Mouse (Mus musculus) heart, postnatal 14 days (tissue): ENCODE results near the gene Gtf3c6. TPM values are rescaled to one million over a fixed set of nuclear protein-coding genes. Genes with fewer than 3 reads are reported as not detected.
A peak's percentile ranks its signal among the peaks of the same experiment; 100 is the strongest.

ENCODE experiments used
- DNase-seq, 2 experiments: peaks; one replicate each; pipeline ENCODE4 v3.0.0; 2021 to 2022
- intact Hi-C: fragments of 180-260 bp; cut with DNase I; formaldehyde crosslinking; loops from one replicate; pipeline ENCODE4 v1.15.1; 2025
- total RNA-seq, 2 experiments: library from RNA; stranded (reverse); gene quantifications; 2 replicates each; pipeline ENCODE4 v1.2.3; 2021

Gene Gtf3c6
- total RNA-seq, 2 experiments from 2014 or later = 20.9 to 23.5 TPM

DNA sequence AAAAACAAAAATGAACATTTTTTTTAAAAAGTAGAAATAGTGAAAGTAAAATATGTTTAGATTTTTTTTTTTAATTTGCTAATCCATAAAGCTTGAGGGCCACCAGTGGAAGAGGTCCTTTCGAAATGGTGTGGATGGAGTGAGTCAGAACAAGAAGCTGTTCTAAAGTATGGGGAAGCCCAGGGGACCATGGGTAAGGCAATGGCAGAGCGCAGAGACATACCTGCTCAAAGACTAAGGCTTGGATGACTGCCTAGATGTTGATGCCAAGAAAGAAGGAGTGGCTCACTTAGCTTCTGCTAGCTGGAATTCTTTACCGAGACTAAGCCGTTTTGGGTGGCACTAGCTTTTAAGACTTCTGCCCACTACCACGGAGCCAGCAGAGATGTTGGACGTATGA, 4.3 kb upstream of the Gtf3c6 start:
- intact Hi-C loops = no loop called here
- no peak for DNase-seq

- intact Hi-C loops = no loop called here
Observed at GRCm38 (mm10) chr10:40260305-40260704, 2.4 kb upstream of the Gtf3c6 start.

DNA sequence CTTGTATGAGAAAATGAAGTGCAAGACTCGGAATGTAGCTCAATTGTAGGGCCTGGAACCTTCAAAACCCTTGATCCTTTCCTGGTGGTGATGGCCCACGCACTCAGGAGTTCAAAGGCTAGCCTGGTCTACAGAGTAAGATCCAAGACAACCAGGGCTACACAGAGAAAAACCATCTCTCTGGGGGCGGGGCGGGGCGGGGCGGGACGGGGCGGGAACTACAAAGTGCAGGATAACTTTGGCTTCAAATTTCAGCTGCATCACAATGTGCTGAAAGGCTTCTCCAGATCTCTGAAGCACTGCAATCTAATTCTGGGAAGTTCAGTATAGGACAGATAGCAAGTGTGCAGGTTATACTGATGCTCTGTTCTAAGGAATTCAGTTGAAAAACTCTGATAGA, 1.6 kb upstream of the Gtf3c6 start:
- intact Hi-C loops = loop anchor here (1.0 to 10.0 kb wide), 4 partner anchors 41 to 365 kb away; no protein-coding TSS in a partner anchor
- DNase-seq = no peak

More at GRCm38 (mm10) chr10:40260305-40260704, 2.4 kb upstream of the Gtf3c6 start:
- DNase-seq = no peak

DNA sequence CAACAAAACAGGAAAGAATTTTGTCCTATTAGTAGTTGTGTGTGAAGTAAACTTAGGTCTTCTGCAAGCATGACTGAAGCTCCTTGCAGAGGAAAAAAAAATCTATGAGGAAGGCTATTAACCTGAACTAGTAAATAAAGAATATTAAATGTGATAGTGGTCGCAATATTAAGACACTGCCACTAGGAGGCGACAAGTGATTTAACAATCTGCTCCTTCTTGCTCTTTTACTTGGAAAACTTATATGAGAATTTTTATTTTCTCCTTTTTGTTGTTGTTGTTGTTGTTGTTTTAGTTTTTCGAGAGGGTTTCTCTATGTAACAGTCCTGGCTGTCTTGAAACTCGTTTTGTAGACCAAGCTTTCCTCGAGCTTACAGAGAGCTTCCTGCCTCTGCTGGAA, 1.1 kb upstream of the Gtf3c6 start:
- intact Hi-C loops = loop anchor here (1.0 to 10.0 kb wide), 4 partner anchors 42 to 366 kb away; no protein-coding TSS in a partner anchor
- peak; percentile 38 to 60 for DNase-seq

DNA sequence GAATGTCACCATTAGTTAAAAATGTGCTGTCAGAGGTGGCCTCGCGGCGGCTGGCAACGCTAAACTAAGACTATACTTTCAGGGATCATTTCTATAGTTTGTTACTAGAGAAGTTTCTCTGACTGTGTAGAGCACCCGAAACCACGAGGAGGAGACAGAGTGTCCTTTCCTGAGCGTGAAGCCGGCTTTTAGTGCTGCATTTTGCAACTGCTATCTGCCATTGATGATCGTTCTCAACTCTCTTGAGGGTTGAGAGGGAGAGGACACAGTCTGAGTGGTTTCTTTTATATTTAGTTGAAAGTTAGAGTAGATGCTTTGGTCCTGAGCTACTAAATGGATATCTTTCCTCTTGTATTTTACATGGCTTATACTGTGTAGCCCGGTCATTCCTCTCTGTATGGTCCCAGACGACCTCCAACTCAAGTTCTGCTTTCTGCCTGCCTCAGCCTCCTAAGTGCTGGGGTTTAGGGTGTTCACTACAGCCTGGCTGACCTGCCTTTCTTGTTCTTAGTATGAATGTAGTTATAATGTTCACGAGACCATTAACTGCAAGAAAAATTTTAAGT, 576 bp upstream of the Gtf3c6 start:
- intact Hi-C loops = loop anchor here (2.0 to 10.0 kb wide), 3 partner anchors 42 to 366 kb away; no protein-coding TSS in a partner anchor
- peak; percentile 42 to 69 for DNase-seq

DNA sequence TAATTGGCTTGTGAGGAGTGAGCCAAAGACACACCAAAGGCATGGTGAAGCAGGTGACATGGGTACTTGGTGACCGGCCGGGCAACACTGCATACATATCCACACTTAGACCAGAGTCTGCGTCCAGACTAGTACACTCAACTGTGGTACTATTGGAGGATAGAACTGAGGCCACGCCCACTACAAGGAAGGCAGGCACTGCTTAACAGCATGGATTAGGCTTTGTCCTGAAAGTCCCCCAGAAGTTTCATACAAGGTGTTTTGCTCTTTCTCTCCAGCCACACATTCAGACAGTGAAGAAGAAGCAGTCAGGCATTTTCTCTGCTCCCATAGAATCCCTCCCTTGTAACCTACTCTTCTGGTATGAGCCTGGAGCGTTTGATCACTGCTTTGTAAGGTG, 1.2 kb downstream of the Gtf3c6 start:
- intact Hi-C loops = loop anchor here (10.0 kb wide), 1 partner anchor 368 kb away; no protein-coding TSS in a partner anchor
- peak; percentile 30 to 51 for DNase-seq

GRCm38 (mm10) chr10:40250969-40251368, 6.9 kb downstream of the Gtf3c6 start:
- no peak for DNase-seq
- intact Hi-C loops = loop anchor here (10.0 kb wide), 1 partner anchor 374 kb away; no protein-coding TSS in a partner anchor

GRCm38 (mm10) chr10:40249625-40250024, 8.3 kb downstream of the Gtf3c6 start:
- intact Hi-C loops = loop anchor here (10.0 kb wide), 2 partner anchors 355 to 375 kb away; partner anchors contain the start of gene Mfsd4b4
- no peak for DNase-seq

DNA sequence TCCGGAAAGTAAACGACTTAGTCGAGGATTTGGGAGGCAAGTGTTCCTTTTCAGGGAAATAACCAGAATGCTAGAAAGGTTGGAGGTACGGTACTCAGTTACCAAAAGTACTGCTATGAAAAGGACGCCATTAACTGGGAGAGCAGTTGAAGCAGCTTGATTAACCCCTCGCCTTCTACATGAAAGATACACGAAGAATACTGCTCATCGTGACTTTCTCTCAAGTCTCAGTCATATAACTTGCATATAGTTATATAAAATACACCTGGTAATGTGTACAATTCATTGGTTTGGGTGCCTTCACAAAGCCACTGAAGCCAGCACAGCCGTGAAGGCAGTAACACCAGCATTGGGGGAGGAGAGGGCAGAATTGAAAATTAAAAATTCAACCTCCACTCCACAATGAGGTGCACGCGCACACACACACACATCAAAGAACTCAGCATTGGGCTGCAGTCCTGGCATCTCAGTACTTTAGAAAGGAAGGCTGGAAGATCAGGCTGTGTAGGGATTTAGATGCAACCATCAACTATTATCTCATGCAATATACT, 10.7 kb downstream of the Gtf3c6 start:
- intact Hi-C loops = loop anchor here (10.0 kb wide), 1 partner anchor 352 kb away; the partner anchor contains the start of gene Mfsd4b4

DNA sequence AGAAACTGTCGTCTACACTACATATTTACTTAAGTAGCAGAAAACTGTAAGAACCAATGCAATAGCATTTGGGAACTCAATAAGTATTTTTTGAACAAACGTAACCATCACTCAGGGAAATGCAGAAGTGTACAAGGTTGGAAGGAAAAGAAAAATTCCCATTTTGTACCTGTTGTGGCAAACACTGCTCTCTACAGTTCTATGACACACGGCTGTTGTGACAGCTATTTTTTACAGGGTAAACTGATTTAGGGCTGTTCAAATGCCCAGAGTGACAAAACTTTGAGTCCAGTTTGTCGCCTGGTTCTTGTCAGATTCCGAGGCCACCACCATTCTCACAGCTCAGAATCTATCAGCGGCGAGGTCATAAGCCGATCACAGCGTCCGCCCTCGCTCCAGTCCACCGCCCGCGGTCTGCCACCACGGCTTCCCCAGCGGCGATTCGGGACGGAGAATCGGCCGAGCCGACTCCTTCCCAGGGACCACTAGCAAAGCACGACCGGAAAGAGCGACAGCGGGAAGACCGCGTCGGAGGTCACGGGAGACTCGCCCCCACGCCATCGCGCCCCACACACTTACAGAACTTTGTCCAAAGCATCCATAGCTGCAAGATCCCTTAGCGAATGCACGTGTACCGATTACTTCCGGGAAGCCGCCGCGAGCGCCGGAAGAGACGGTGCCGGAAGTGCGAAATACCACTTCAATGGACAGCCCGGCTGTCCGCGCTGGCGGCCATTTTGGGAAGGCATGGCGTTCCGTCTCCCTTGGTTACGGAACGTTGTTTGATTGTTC, 11.3 kb downstream of the Gtf3c6 start, which contains the start of gene Rpf2:
Gene Rpf2, minus strand, starts transcription at position 663 of the 792 bp plus-strand sequence.
- peak; percentile 84 to 85 for DNase-seq
- intact Hi-C loops = loop anchor here (10.0 kb wide), 1 partner anchor 352 kb away; the partner anchor contains the start of gene Mfsd4b4

More for the DNA sequence above, 10.7 kb downstream of the Gtf3c6 start:
- no peak for DNase-seq

- intact Hi-C loops = no loop called here
- DNase-seq = no peak
Observed at GRCm38 (mm10) chr10:40237826-40238225, 20.1 kb downstream of the Gtf3c6 start.

DNA sequence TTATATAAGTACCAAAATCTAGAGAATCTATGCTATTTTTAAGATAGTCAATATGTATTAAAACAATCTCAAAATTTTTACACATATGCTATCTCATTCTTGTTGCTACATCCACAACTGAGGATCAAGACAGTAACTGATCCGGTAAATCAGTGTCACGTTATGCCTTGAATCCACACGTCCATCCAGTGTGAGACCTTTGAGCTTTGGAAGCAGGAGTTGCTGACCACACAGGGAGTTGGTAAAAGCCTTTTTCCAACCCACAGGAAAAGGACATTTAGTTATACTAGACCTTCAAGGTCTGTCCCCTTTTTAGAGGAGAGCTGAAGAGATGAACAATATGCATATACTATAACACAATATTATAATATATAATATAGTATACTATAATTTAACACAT, 24.7 kb downstream of the Gtf3c6 start:
- intact Hi-C loops = no loop called here
- DNase-seq = no peak

GRCm38 (mm10) chr10:40232442-40232841, 25.5 kb downstream of the Gtf3c6 start:
- no peak for DNase-seq
- intact Hi-C loops = no loop called here

DNA sequence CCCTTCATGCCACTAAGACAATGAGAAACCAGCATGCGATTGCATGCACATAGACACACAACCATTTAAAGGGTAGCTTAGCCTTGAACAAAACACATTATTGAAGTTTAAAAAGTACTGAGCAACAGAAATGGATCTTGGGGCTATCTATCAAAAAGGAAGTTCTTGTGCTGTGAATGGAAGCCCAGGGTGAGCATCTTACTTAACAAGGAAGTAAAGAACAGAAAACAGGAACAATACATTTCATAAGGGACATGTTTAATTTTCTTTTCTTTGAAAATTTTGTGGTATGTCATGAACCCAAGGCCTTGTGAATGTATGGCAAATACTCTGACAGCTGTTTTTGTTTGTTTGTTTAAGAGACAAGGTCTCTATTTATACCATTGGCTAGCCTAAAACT, 28.2 kb downstream of the Gtf3c6 start:
- intact Hi-C loops = no loop called here
- no peak for DNase-seq

- no peak for DNase-seq
- intact Hi-C loops = no loop called here
Observed at GRCm38 (mm10) chr10:40227660-40228303, 30.1 kb downstream of the Gtf3c6 start.

DNA sequence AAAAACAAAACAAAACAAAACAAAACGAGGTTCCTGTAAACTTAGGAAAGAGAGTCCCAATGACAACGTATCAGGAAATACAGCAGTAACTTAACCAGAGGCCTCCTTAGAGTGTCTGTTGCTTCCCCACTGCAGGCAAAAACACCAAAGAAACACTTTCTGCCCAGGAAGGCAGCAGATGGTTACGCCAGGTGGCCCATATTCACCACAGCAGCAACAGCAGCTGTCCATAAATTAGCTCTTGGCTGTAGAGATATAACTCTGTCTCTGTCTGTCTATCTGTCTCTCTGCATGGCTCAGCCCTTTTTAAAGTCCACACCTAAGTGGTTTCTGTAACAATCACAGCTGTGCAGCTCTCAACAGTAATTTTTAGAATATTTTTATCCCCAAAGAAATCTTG, 39.0 kb downstream of the Gtf3c6 start:
- intact Hi-C loops = no loop called here

GRCm38 (mm10) chr10:40212443-40213169, 45.3 kb downstream of the Gtf3c6 start:
- peak; percentile 84 to 94 for DNase-seq
- intact Hi-C loops = loop anchor here (1.0 to 5.0 kb wide), 2 partner anchors 159 to 255 kb away; no protein-coding TSS in a partner anchor

More for the DNA sequence above, 39.0 kb downstream of the Gtf3c6 start:
- DNase-seq = no peak
